Mouse (Mus musculus) liver, embryonic 15.5 days (tissue): ENCODE results near the gene Krtdap. TPM values are rescaled to one million over a fixed set of nuclear protein-coding genes. Genes with fewer than 3 reads are reported as not detected.

ENCODE experiments used
- ATAC-seq: fragments of 200-750 bp; cut with Nextera tagmentation; 2 replicates; pipeline ENCODE4 v1.8.0; 2017; ENCODE audit warnings: moderate number of reproducible peaks, mild to moderate bottlenecking, moderate library complexity; ENCODE audit not compliant: insufficient read depth
- H3K27ac ChIP-seq: fragments of 300-500 bp; sonication (generic); replicated peaks from 2 replicates; pipeline ENCODE4 v1.5.1; 2015; ENCODE audit warnings: mild to moderate bottlenecking, inconsistent platforms
- H3K27me3 ChIP-seq: fragments of 300-500 bp; sonication (generic); 2 replicates; pipeline ENCODE4 v1.6.1; 2015; ENCODE audit warnings: mild to moderate bottlenecking, inconsistent platforms
- H3K36me3 ChIP-seq: fragments of 300-500 bp; sonication (generic); replicated peaks from 2 replicates; pipeline ENCODE4 v1.6.1; 2015; ENCODE audit warnings: moderate library complexity, mild to moderate bottlenecking, inconsistent platforms
- H3K4me1 ChIP-seq: fragments of 300-500 bp; sonication (generic); replicated peaks from 2 replicates; pipeline ENCODE4 v1.6.1; 2015; ENCODE audit warnings: inconsistent platforms
- H3K4me2 ChIP-seq: fragments of 300-500 bp; sonication (generic); 2 replicates; pipeline ENCODE4 v1.6.1; 2015; ENCODE audit warnings: moderate library complexity, mild to moderate bottlenecking, inconsistent platforms
- H3K4me3 ChIP-seq: fragments of 300-500 bp; sonication (generic); replicated peaks from 2 replicates; pipeline ENCODE4 v1.5.1; 2015; ENCODE audit warnings: mild to moderate bottlenecking, inconsistent platforms
- H3K9ac ChIP-seq: fragments of 300-500 bp; sonication (generic); 2 replicates; pipeline ENCODE4 v1.6.1; 2015; ENCODE audit warnings: moderate library complexity, mild to moderate bottlenecking, inconsistent platforms
- H3K9me3 ChIP-seq: fragments of 300-500 bp; sonication (generic); replicated peaks from 2 replicates; pipeline ENCODE4 v1.6.1; 2016; ENCODE audit warnings: inconsistent platforms
- WGBS: fragments of 180-500 bp; shearing (Covaris S2); methylation state at CpG from one replicate; pipeline ENCODE4 v1.1.7; 2015; ENCODE audit warnings: mixed read lengths; ENCODE audit not compliant: insufficient replicate concordance; 5-methylcytosine and 5-hydroxymethylcytosine counted together
- polyA plus RNA-seq: library from polyadenylated mRNA; unstranded; fragments of >200 nt; fragmentation: Nextera tagmentation; extraction: Ambion mirVana; gene quantifications from 2 replicates; pipeline ENCODE4 v1.2.1, GENCODE M21; 2015

The Krtdap gene
- polyA plus RNA-seq, 1 experiment from 2014 or later: 0.21 TPM

- WGBS: 58% methylated on average over 10 of the region's 10 CpGs
- H3K4me3 ChIP-seq: no peak overlapping the region
- H3K4me1 ChIP-seq: no peaks in the 10 kb centered on the region
- no peak overlapping the region for H3K9ac ChIP-seq
- no peak for ATAC-seq
- H3K27ac ChIP-seq: no peak overlapping the region
- no peaks in the 10 kb centered on the region for H3K9me3 ChIP-seq
- H3K4me2 ChIP-seq: no peak overlapping the region
- H3K36me3 ChIP-seq: no peaks in the 10 kb centered on the region
- no peaks in the 10 kb centered on the region for H3K27me3 ChIP-seq
Observed at GRCm38 (mm10) chr7:30790141-30790540, 2.4 kb downstream of the Krtdap start.

GRCm38 (mm10) chr7:30791921-30792320 is 4.2 kb downstream of the Krtdap start:
- Histone ChIP-seq H3K4me3 (no peak overlapping the region), H3K4me2 (no peak overlapping the region), H3K27me3 (no peaks in the 10 kb centered on the region), H3K36me3 (no peaks in the 10 kb centered on the region), H3K9me3 (no peaks in the 10 kb centered on the region), H3K9ac (no peak overlapping the region), H3K4me1 (no peaks in the 10 kb centered on the region), H3K27ac (no peak overlapping the region)
- WGBS: 20% methylated on average over 9 of the region's 9 CpGs
- no peak for ATAC-seq

- H3K36me3 ChIP-seq: no peaks in the 10 kb centered on the region
- H3K27me3 ChIP-seq: no peaks in the 10 kb centered on the region
- no peak overlapping the region for H3K4me3 ChIP-seq
- no peaks in the 10 kb centered on the region for H3K4me1 ChIP-seq
- no peak overlapping the region for H3K9ac ChIP-seq
- no peak for ATAC-seq
- no peak overlapping the region for H3K27ac ChIP-seq
- no peak overlapping the region for H3K4me2 ChIP-seq
- no peaks in the 10 kb centered on the region for H3K9me3 ChIP-seq
Observed at GRCm38 (mm10) chr7:30794921-30795320, 7.2 kb downstream of the Krtdap start.

GRCm38 (mm10) chr7:30796790-30797189 is 9.1 kb downstream of the Krtdap start:
- H3K4me2 ChIP-seq: no peak overlapping the region
- no peak overlapping the region for H3K27ac ChIP-seq
- H3K36me3 ChIP-seq: no peaks in the 10 kb centered on the region
- H3K9ac ChIP-seq: no peak overlapping the region
- 70% methylated on average over 1 of the region's 1 CpGs for WGBS
- ATAC-seq: no peak
- H3K4me1 ChIP-seq: no peaks in the 10 kb centered on the region
- no peaks in the 10 kb centered on the region for H3K9me3 ChIP-seq
- H3K4me3 ChIP-seq: no peak overlapping the region
- H3K27me3 ChIP-seq: no peaks in the 10 kb centered on the region

- Histone ChIP-seq H3K4me2 (no peak overlapping the region), H3K27me3 (no peaks in the 10 kb centered on the region), H3K9me3 (no peaks in the 10 kb centered on the region), H3K27ac (no peak overlapping the region), H3K4me1 (no peaks in the 10 kb centered on the region), H3K4me3 (no peak overlapping the region), H3K9ac (no peak overlapping the region), H3K36me3 (no peaks in the 10 kb centered on the region)
- no peak for ATAC-seq
Observed at GRCm38 (mm10) chr7:30800653-30801052, 13.0 kb downstream of the Krtdap start.

GRCm38 (mm10) chr7:30803256-30803655 is 15.6 kb downstream of the Krtdap start:
- ATAC-seq: no peak
- no peak overlapping the region for H3K4me2 ChIP-seq
- no peak overlapping the region for H3K27ac ChIP-seq
- no peak overlapping the region for H3K9ac ChIP-seq
- H3K9me3 ChIP-seq: no peaks in the 10 kb centered on the region
- no peaks in the 10 kb centered on the region for H3K36me3 ChIP-seq
- H3K4me1 ChIP-seq: no peaks in the 10 kb centered on the region
- no peaks in the 10 kb centered on the region for H3K27me3 ChIP-seq
- no peak overlapping the region for H3K4me3 ChIP-seq
- WGBS: 76% methylated on average over 3 of the region's 3 CpGs

- no peak overlapping the region for H3K4me3 ChIP-seq
- no peaks in the 10 kb centered on the region for H3K36me3 ChIP-seq
- no peak overlapping the region for H3K9ac ChIP-seq
- WGBS: 64% methylated on average over 9 of the region's 9 CpGs
- H3K4me1 ChIP-seq: no peaks in the 10 kb centered on the region
- no peak overlapping the region for H3K4me2 ChIP-seq
- H3K27ac ChIP-seq: no peak overlapping the region
- no peaks in the 10 kb centered on the region for H3K27me3 ChIP-seq
- H3K9me3 ChIP-seq: no peaks in the 10 kb centered on the region
- ATAC-seq: no peak
Observed at GRCm38 (mm10) chr7:30804026-30804715, 16.5 kb downstream of the Krtdap start.

- ATAC-seq: no peak
- no peak overlapping the region for H3K9ac ChIP-seq
- WGBS: 29% methylated on average over 6 of the region's 6 CpGs
Observed at GRCm38 (mm10) chr7:30805924-30806323, 18.2 kb downstream of the Krtdap start.

GRCm38 (mm10) chr7:30810319-30810718 is 22.6 kb downstream of the Krtdap start:
- Histone ChIP-seq H3K36me3 (no peaks in the 10 kb centered on the region), H3K4me3 (no peak overlapping the region), H3K4me2 (no peak overlapping the region), H3K9ac (no peak overlapping the region), H3K9me3 (no peaks in the 10 kb centered on the region), H3K27me3 (no peaks in the 10 kb centered on the region), H3K27ac (no peak overlapping the region), H3K4me1 (peaks cover 15% of the 10 kb centered on the region; the same call in 1 of the 2 replicates)
- WGBS: 48% methylated on average over 6 of the region's 6 CpGs
- ATAC-seq: no peak

More at GRCm38 (mm10) chr7:30805924-30806323, 18.2 kb downstream of the Krtdap start:
- Histone ChIP-seq H3K4me2 (no peak overlapping the region), H3K4me1 (no peaks in the 10 kb centered on the region), H3K4me3 (no peak overlapping the region), H3K27ac (no peak overlapping the region), H3K36me3 (no peaks in the 10 kb centered on the region), H3K27me3 (no peaks in the 10 kb centered on the region), H3K9me3 (no peaks in the 10 kb centered on the region)

- WGBS: 4% methylated on average over 9 of the region's 9 CpGs
- Histone ChIP-seq H3K9ac (no peak overlapping the region), H3K4me3 (no peak overlapping the region), H3K27ac (peak overlapping the region; percentile 76), H3K36me3 (no peaks in the 10 kb centered on the region), H3K27me3 (no peaks in the 10 kb centered on the region), H3K4me1 (peaks cover 15% of the 10 kb centered on the region; the same call in 1 of the 2 replicates), H3K4me2 (peak overlapping the region; percentile 25), H3K9me3 (no peaks in the 10 kb centered on the region)
- ATAC-seq: peak; percentile 63
Observed at GRCm38 (mm10) chr7:30811757-30812290, 24.1 kb downstream of the Krtdap start.

GRCm38 (mm10) chr7:30812291-30812807 is 24.7 kb downstream of the Krtdap start:
- Histone ChIP-seq H3K27ac (peak overlapping the region; percentile 76), H3K9me3 (no peaks in the 10 kb centered on the region), H3K4me1 (peaks cover 15% of the 10 kb centered on the region; the same call in 1 of the 2 replicates), H3K4me3 (no peak overlapping the region), H3K27me3 (no peaks in the 10 kb centered on the region), H3K36me3 (no peaks in the 10 kb centered on the region), H3K9ac (no peak overlapping the region), H3K4me2 (peak overlapping the region; percentile 25)
- WGBS: 23% methylated on average over 6 of the region's 6 CpGs
- ATAC-seq: peak; percentile 68
